Mouse (Mus musculus): ENCODE results near the gene Ralgps1. TPM values are rescaled to one million over a fixed set of nuclear protein-coding genes. Genes with fewer than 3 reads are reported as not detected.

Ralgps1 gene
- total and polyA plus RNA-seq, 3 experiments, result 0.89 to 2.6 TPM; not detected in 1

GRCm38 (mm10) chr2:33086016-33086596, 285.2 kb downstream of the Ralgps1 start:
- Histone ChIP-seq H3K27ac (ENCODE audit: control insufficient read depth, low read depth, low read length) (no peak overlapping the region), H3K4me3 (ENCODE audit: control insufficient read depth in 1 of 2, insufficient read depth in 1 of 2, low read depth in 2 of 2, low read length in 2 of 2) (no peak overlapping the region), H3K27me3 (ENCODE audit: control insufficient read depth in 1 of 2, insufficient read depth in 2 of 2, low read length in 2 of 2) (no peaks in the 10 kb centered on the region), H3K9ac (ENCODE audit: control insufficient read depth, low read depth, low read length, poor library complexity, severe bottlenecking) (no peak overlapping the region), H3K9me3 (replicated peaks; ENCODE audit: insufficient read depth, low read length) (no peaks in the 10 kb centered on the region), H3K79me2 (ENCODE audit: control insufficient read depth, insufficient read depth, low read length, poor library complexity) (no peaks in the 10 kb centered on the region), H3K4me1 (ENCODE audit: control insufficient read depth in 1 of 2, insufficient read depth in 2 of 2, low read length in 2 of 2) (no peaks in the 10 kb centered on the region), H3K36me3 (ENCODE audit: control insufficient read depth in 1 of 2, insufficient read depth in 2 of 2, low read length in 2 of 2) (no peaks in the 10 kb centered on the region)
- no peak for TF ChIP-seq ZMIZ1 (IDR thresholded peaks at IDR 0.05; ENCODE audit: low read depth, low read length)
- no peak for TF ChIP-seq NELFE (IDR thresholded peaks at IDR 0.05; ENCODE audit: low read depth, low read length)
- no peak for TF ChIP-seq POLR2AphosphoS5 (IDR thresholded peaks at IDR 0.05; ENCODE audit: borderline replicate concordance, low read depth, low read length)
- TF ChIP-seq MYC (IDR thresholded peaks at IDR 0.05; ENCODE audit: low read depth, low read length), result no peak
- no peak for TF ChIP-seq SMC3 (IDR thresholded peaks at IDR 0.05; ENCODE audit: low read depth, low read length)
- no peak for TF ChIP-seq TAL1 (IDR thresholded peaks at IDR 0.05; ENCODE audit: low read length)
- no peak for TF ChIP-seq TBP (IDR thresholded peaks at IDR 0.05; ENCODE audit: low read depth, low read length)
- TF ChIP-seq E2F4 (IDR thresholded peaks at IDR 0.05; ENCODE audit: borderline replicate concordance, low read depth, low read length), result no peak
- no peak for TF ChIP-seq MAFK (IDR thresholded peaks at IDR 0.05; ENCODE audit: borderline replicate concordance, low read depth, low read length)
- TF ChIP-seq ZC3H11A (IDR thresholded peaks at IDR 0.05; ENCODE audit: low read depth, low read length), result no peak
- TF ChIP-seq JUND (IDR thresholded peaks at IDR 0.05; ENCODE audit: low read depth, low read length), result no peak
- no peak for TF ChIP-seq MYB (IDR thresholded peaks at IDR 0.05; ENCODE audit: low read depth, low read length)
- DNase-seq (ENCODE audit: low read depth, low spot score), result no peak

- Histone ChIP-seq H3K36me3 (ENCODE audit: control insufficient read depth in 1 of 2, insufficient read depth in 2 of 2, low read length in 2 of 2) (no peaks in the 10 kb centered on the region), H3K27ac (ENCODE audit: control insufficient read depth, low read depth, low read length) (no peak overlapping the region), H3K4me1 (ENCODE audit: control insufficient read depth in 1 of 2, insufficient read depth in 2 of 2, low read length in 2 of 2) (no peaks in the 10 kb centered on the region), H3K9ac (ENCODE audit: control insufficient read depth, low read depth, low read length, poor library complexity, severe bottlenecking) (no peak overlapping the region), H3K79me2 (ENCODE audit: control insufficient read depth, insufficient read depth, low read length, poor library complexity) (no peaks in the 10 kb centered on the region), H3K4me3 (ENCODE audit: control insufficient read depth in 1 of 2, insufficient read depth in 1 of 2, low read depth in 2 of 2, low read length in 2 of 2) (no peak overlapping the region), H3K9me3 (replicated peaks; ENCODE audit: insufficient read depth, low read length) (no peaks in the 10 kb centered on the region), H3K27me3 (ENCODE audit: control insufficient read depth in 1 of 2, insufficient read depth in 2 of 2, low read length in 2 of 2) (no peaks in the 10 kb centered on the region)
- no peak for TF ChIP-seq CTCF (IDR thresholded peaks at IDR 0.05 in 2 of 3, conservative IDR thresholded peaks at IDR 0.05 in 1 of 3; ENCODE audit: control insufficient read depth in 1 of 3, insufficient read depth in 1 of 3, low read depth in 2 of 3, low read length in 3 of 3, poor library complexity in 1 of 3, severe bottlenecking in 1 of 3)
- TF ChIP-seq MYC (IDR thresholded peaks at IDR 0.05; ENCODE audit: low read depth, low read length), result no peak
- no peak for TF ChIP-seq UBTF (IDR thresholded peaks at IDR 0.05; ENCODE audit: borderline replicate concordance, insufficient read depth, low read depth, low read length)
- no peak for TF ChIP-seq RAD21 (IDR thresholded peaks at IDR 0.05; ENCODE audit: low read depth, low read length)
- no peak for TF ChIP-seq TBP (IDR thresholded peaks at IDR 0.05; ENCODE audit: low read depth, low read length)
- TF ChIP-seq USF2 (IDR thresholded peaks at IDR 0.05; ENCODE audit: borderline replicate concordance in 1 of 2, insufficient read depth in 1 of 2, low read depth in 1 of 2, low read length in 2 of 2), result no peak
- no peak for DNase-seq (ENCODE audit: low read depth, low spot score)
Observed at GRCm38 (mm10) chr2:33084221-33084620, 287.1 kb downstream of the Ralgps1 start.

Other genes starting within 250 kb of the Ralgps1 start
- gene Garnl3, start 239.8 kb downstream of the Ralgps1 start, total RNA-seq (2012; rRNA removed), result 0.92 and 1.5 TPM in 2 replicates
- gene Garnl3, start 239.8 kb downstream of the Ralgps1 start, polyA plus RNA-seq (2012; ENCODE audit: insufficient read depth in 1 of 2, insufficient read length in 2 of 2, low read depth in 1 of 2, low replicate concordance in 2 of 2, missing spikeins in 1 of 2), result 1 to 10 TPM in 1 of 2 experiments, not detected in 1; 2.3 TPM
- 0.08 TPM in 1 of 2 replicates, not detected in the other for gene Angptl2, start 155.4 kb downstream of the Ralgps1 start, total RNA-seq (2012; rRNA removed)
- not detected for gene Angptl2, start 155.4 kb downstream of the Ralgps1 start, polyA plus RNA-seq (2012; ENCODE audit: insufficient read depth in 1 of 2, insufficient read length in 2 of 2, low read depth in 1 of 2, low replicate concordance in 2 of 2, missing spikeins in 1 of 2)
- 9.6 and 9.7 TPM in 2 replicates for gene Zbtb34, start 59.8 kb upstream of the Ralgps1 start, total RNA-seq (2012; rRNA removed)
- 10 to 100 TPM in 1 of 2 experiments, not detected in 1; 10.1 TPM for gene Zbtb34, start 59.8 kb upstream of the Ralgps1 start, polyA plus RNA-seq (2012; ENCODE audit: insufficient read depth in 1 of 2, insufficient read length in 2 of 2, low read depth in 1 of 2, low replicate concordance in 2 of 2, missing spikeins in 1 of 2)
- 13.7 and 17.7 TPM in 2 replicates for gene Zbtb43, start 97.1 kb upstream of the Ralgps1 start, total RNA-seq (2012; rRNA removed)
- 10 to 100 TPM in 1 of 2 experiments, not detected in 1; 15.5 TPM for gene Zbtb43, start 97.1 kb upstream of the Ralgps1 start, polyA plus RNA-seq (2012; ENCODE audit: insufficient read depth in 1 of 2, insufficient read length in 2 of 2, low read depth in 1 of 2, low replicate concordance in 2 of 2, missing spikeins in 1 of 2)

All from MEL (cell line).